Mouse (Mus musculus) heart, adult 8-10 months (tissue): ENCODE data around the gene C8b. TPM values are rescaled to one million over a fixed set of nuclear protein-coding genes. Genes with fewer than 3 reads are reported as not detected.

Source experiments
- DNase-seq: peaks from one replicate; pipeline ENCODE4 v3.0.0; 2022; ENCODE audit warnings: low spot score
- total RNA-seq, 4 experiments: library from RNA; stranded (reverse); gene quantifications; 2 replicates each; pipeline ENCODE4 v1.2.4; 2022

Gene C8b
- not detected for total RNA-seq

DNA sequence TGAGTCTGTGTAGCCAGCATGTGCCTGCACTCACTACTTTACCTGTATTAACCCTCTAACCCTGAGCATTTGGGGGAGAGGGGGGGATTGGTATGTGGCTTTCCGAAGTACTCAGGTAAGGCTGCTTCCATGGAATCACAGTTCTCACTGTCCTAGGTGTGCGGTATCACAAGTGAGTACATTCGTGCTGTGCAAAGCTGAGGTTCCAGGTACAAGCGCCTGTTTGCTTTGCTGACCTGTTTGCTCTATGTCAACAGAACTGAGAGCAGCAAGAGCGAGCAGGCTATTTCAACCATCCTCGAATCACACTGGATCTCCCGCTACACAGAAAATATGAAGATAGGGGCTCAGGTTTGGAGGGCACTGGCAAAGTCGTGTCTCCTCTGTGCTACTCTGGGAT, at the start of gene C8b:
C8b (plus strand) TSS at position 253 of the 400 bp plus-strand sequence.
- DNase-seq, result no peak

DNA sequence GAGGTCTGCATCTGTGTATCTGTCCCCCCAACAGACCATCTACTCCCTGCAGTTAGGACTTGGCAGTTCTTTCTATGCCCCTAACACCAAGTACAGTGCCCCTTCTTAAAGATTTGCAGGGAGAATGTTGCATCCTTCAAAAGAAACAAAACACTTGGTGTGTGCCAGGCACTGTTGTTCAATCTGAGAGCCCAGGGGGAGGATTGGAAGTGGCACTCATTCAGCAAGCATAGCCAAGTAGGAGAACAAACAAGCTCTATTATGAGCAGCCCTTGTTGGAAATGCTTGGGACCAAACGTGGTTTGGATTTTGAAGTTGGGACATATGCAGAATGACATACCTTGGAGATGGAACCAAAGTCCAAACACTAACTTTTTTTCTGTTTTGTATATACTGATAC, 49.6 kb upstream of the C8b start:
- no peak for DNase-seq

DNA sequence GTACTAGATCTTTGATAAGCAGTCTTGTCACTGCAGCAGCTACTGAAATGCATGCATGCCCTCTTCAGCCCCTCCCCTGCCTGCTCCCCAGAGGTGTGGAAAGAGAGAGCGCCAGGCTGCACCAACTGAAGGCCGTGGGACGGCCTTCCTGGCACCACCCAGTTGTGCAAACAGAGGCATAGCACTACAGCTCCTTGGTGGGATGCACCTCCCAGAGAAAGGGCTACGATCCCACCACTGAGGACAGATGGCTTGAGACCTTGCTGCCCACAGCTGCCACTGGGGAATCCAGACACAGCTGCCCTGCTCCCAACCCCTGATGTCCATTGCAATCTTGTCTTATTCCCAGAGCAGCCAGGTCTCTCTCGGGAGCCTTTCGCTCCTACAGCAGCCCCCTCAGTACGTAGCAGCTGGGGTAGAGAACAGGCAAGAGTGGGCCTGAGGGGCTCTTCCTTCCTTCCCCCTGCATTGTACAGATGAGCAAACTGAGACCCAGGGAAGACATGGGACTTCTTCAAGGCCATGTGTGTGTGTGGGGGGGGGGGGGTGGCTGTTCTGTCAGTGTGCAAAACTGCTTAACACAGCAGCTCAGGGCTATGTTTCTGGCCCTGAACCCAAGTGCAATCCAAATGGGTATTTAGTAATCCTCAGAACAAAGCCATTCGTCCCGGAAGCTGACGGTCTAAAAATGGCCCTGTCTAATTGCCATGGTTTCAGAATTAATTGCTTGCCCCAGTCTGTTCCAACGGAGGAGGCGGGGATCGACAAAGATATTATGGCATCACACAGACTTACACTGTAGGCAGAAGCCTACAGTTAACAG, 46.9 kb upstream of the C8b start:
- DNase-seq, result no peak

DNA sequence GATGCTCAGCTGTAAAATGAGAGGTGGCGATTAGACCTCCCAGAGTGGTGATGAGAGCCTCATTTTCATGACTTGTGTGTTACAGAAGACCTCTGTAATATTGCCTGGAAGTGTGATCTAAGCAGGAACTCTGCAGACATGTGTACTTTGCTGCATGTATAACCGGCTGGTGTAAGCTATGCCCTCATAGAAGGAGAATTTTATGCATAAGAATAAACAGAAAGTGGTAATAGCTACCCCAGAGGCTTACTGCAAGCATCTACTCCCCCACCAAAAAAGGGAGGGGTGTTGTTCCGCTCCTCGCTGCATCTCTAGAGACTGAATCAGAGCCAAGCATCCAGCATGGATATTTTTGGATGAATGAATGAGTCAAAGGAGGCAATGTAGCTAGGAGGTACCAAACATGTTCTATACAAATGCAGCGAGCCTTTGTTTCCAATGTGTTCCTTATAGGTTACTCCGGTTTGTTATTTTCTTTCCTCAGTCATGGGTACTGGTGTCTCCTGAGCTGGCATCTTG, 42.5 kb upstream of the C8b start:
- DNase-seq, result no peak

DNA sequence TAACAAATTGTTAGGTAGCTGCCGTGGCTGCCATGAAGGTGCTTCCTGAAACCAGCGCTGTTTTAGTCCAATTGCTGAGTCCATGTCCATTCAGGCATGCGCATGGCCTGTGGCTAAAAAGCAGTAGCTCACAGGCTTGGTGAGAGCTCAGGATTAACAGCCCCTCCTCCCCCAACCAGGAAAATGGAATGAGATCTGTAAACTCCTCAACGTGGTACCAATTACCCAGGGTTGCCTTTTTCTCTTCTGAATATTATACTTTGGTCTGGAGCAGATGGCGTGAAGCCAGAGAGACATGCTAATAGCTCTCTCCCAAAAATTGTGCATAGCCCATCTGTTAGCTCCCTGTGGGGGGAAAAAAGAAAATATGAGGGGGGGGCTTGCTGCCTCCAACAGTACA, 41.9 kb upstream of the C8b start:
- no peak for DNase-seq

DNA sequence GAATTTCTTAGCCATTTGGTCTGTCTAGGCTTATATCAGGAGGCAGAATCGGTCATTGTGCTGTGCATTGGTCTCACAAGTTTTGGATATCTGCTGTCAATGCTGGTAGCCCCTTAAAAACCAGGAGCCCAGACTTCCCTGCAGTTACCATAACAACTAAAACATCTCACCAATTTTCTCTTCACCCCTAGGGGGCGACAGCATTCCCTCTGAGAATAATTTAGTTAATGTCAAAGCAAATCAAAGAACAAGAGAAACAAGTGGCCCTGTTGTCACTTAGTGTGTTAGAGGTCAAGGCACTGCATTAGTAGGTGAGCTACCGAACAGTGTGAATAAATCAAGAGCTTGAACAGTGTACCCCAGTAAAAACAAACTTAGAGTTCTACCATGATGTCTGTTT, 40.4 kb upstream of the C8b start:
- DNase-seq, result no peak

DNA sequence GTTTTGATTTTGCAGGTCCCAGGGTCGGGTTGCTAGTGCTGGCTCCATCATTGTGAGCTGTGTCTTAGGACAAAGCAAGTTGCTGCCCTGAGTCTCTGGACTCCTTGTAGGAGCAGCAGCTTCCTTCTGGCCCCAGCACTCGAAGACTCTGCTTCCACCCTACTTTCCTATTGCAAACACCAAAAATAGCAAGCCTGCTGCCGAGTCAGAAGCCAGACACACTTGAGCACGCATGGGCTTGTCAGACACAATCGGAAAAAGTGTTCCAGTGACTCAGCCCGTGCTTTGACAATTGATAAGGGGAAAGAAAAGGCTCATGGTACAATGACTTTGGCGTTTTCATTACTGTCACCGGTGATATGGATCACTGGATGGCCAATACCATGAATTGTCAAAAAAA, 36.9 kb upstream of the C8b start:
- no peak for DNase-seq

DNA sequence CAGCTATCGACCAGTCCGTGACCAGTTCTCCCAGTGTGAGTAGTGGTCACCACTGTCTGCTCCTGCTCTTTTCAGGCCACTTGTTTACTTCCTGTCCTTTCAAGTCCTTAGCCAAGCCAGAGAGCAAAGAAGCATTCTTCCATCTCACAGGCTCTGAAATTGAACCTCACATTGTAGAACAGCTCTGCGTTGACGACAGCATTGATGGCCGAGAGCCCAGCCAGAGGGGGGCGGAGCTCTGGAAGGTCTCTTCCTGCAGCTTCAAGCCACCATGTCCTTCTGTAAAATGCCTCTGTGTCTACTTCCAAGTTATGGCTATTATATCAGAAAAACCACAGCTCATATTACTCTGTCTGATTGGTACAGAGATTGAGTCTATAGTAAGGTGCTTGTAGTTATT, 19.6 kb upstream of the C8b start:
- DNase-seq, result no peak

DNA sequence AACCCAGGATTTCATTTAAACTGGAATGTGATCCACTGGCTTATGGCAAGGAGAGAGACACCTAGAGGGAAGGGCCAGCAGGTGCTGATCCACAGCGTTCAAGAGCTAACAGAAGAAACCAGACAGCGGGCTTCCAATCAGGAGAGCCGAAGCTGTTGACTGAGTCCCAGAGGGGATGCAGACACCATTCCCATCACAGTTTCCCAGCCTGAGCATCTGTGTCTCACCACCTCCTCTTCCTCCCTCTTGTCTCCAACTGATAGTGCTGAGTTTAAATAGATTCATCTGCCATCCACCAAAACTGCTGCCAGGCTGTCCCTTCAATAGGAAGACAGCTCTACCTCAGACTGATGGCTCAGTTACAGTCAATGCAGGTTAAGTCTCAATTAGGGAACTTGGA, 12.0 kb upstream of the C8b start:
- no peak for DNase-seq

DNA sequence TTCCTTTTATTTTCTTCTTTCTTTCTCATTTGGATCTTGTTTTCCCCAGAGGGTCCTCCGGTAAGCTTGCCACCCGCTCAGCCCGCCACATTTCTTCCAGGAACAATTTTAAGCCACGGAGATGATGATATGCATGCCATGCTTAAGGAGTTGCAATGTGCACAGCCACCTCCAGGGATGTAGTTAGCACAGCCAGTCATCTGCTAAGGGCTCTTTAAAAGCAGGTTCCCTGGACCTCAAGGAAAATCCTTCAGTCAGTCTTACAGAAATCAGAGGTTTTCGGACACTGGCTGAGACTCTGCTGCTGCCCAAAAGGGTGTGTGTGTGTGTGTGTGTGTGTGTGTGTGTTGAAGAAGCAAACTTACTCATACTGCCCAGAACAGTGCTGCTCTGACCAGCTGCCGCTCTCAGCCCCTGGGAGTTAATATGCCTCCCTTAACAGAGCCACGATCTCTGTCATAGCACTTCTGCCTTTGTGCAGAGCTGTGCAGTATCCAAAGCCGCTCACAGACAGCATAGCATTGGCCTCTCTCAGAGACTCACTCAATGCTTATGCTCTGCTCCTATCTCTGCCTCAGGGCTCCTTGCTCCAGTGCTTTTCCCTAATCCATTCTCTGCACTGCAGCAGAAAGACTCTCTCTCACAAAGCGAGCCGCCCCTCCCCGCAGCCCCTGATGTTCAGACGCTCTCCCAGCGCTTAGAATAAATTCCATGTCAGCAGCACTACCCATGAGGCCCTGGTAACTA, 5.1 kb upstream of the C8b start:
- no peak for DNase-seq

DNA sequence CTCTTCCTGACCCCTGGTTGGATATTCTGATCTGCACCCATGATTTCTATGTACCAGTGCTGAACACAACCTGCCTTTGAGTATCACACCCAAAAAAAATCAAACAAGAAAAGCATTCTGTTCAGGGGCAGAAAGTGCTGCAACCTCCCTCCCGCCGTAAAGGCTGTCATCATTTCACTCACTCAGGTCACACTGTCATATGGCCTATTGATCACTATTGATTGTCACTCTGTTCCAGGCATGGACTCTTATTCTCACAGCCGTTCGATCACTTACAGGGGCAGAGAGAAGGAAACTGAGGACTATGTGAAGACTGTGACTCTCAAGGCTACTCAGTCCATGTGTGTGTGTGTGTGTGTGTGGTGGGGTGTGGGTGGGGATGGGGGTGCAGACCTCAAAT, 2.1 kb downstream of the C8b start:
- no peak for DNase-seq

DNA sequence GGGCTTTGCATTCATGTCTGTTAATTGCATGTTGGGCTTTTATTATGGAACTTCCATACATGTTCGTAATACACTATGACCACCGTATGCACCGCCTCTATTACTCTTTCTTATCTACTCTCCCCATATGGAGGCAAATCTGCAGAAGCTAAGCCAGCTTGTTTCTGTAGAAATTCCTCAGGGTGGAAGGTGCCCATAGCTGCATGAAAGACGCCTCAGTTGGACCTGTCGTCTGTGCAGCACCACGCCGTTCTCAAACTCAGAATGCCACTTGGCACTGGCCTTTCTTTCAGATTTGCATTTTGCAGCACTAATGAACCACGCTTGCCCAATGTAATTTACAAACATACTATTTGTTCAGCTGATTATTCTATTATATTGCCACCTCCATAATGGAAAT, 3.5 kb downstream of the C8b start:
- DNase-seq, result no peak

DNA sequence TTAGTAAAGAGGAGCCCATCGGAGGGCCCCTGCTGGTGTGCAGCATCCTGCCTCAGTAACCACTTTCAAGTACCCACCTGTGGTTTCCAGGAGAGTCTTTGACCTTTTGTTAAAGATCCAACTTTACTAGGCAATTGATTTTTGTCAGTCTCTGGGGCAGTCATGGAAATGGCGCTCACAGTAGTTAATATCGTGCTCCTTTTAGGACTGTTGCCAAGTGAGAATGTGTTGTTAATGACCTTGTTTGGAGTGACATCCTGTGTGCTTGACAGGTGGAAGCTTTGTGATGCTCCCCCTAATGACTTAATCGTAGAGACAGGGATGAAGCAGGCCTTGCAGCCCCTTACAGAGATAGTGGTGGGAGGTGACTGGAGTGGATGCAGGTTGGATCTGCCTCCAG, 4.2 kb downstream of the C8b start:
- no peak for DNase-seq

DNA sequence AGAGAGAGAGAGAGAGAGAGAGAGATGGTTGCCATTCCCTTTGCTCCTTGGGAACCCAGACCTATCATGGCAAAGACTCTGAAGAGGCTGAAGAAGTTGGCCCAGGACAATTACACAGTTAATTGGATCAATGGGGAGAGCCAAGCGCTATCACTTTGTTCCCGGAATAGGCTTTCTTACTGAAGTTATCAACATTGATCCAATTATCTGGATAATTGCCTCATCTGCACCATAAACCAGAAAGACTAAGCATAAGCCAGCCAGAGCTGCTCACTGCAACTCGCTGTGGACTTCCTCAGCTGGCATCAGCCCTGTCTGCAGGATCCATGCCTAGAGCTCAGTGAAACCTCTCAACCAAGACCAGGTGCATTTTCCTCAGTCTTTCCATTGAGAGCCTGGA, 9.5 kb downstream of the C8b start:
- DNase-seq, result no peak

DNA sequence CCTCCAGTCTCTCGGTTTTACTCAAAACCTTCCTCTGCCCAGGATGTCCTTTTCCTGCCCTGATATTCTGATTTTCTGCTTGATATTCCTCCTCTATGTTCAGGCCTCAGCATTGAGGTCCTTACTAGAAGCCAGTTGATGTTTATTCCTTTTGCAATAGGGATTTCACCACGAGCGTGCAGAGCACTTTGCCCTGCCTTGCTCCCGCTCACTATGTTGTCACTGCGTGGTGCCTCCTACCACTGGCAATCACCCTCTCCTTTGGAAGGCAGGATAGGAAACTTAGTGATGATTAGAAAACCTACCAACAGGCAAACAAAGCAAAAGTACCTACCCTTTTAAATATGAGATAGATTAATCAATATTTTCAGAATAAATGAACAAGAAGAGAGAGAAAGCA, 13.3 kb downstream of the C8b start:
- DNase-seq, result no peak

DNA sequence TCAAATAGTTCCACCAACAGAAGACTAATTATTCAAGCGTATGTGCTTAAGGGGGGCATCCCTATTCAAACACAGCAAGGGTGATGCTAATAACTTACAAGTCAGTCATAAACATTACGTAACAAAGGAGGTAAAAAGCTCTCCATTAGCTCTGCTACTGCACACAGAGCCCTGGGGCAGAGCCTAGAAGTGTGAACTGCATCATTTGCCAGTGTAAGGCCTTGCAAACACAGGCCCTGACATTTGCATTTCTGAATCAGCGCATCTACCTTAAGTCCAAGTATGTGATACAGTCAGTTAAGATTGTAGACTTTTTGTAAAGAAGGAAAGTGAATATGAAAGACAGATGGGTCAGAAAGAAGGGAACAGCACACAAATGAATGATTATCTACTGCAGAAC, 15.3 kb downstream of the C8b start:
- no peak for DNase-seq

DNA sequence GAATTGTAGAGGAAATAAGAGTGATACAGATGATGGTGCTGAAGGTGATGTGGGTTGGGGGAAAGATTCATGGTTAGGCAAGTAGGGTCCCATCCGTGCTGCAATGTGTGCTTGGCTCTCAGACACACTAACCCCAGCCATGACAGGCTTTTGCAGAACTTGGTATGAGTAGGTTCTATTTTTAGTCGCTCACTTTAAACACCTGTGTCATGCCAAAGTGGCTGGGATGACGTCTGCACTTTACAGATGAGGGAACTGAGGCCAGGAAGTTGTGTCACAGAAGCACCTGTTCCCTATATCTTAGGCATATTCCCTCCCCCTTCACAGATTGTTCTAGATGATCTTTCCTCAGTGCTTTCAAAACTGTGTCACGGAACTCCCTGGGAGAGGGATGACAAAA, 16.2 kb downstream of the C8b start:
- no peak for DNase-seq

DNA sequence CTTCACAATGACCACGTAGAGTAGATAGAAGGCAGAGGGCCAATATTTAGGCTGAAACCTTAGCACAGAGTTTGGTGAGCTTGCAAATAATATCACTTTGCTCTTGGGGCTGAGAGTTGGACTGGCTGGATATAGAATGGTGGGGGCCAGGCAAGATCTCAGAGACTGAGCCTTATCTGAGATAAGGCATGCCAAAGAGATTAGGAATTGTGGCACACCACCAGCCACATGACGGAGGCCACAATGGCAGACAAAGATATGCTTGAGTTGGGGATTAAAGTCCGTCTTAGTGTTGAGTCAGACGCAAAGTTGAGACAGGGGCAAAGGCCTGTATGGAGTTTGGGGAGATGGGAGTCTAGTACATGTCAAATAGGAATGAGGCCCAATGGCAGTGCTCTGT, 26.0 kb downstream of the C8b start:
- no peak for DNase-seq

DNA sequence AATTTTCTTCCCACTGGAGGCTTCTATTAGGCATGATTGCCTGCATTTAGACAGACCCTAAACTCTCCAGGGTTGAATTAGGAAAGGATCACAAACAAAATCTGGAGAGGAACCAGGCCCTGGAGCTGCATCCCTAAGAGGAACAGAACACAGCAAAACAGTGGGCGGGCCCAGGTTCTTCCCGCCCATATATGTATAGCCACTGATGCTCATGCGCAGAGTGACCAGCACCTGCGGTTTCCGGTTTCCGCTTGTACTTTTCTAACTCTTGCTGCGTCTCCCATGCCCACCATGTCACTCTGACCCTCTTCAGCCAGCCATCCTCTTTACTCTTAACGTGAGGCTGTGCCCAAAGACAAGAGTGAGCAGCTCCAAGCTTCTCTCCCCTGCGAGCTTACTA, 32.8 kb downstream of the C8b start:
- no peak for DNase-seq

DNA sequence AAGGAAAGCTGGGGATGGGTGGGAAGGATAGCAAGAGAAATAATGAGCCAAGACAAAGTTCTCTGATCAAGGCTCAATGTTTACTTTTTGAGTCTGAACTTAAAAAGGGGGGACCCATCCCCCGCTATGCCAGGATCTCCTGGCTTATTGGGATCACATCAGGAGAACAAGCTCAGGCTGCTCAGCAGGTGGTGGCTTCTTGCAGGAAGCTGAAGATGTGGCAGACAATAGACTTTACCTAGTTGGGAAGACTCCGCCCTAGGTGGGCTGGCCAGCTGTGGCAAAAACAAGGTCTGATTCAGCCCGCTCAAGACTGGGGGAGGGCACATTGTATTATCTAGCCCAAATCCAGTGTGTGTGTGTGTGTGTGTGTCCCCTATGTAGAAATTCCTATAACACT, 35.5 kb downstream of the C8b start:
- no peak for DNase-seq

DNA sequence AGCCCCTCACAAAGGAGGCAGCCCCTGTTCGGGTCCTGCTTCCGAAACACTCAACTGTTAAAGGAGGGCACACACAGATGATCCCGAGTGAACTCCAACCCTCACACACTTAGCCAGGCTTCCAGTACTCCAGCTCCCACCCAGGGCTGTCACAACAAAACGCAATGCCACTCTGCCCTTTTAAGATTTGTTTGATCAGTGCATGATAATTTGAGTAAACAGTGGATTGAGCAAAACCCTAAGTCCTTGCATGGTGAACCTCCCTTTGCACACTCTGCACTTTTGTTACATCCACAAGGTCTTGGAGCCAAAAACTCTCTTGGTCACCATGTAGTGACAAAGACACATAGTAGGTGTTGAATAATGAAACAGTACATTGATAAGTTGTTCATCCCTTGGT, 38.0 kb downstream of the C8b start:
- no peak for DNase-seq

DNA sequence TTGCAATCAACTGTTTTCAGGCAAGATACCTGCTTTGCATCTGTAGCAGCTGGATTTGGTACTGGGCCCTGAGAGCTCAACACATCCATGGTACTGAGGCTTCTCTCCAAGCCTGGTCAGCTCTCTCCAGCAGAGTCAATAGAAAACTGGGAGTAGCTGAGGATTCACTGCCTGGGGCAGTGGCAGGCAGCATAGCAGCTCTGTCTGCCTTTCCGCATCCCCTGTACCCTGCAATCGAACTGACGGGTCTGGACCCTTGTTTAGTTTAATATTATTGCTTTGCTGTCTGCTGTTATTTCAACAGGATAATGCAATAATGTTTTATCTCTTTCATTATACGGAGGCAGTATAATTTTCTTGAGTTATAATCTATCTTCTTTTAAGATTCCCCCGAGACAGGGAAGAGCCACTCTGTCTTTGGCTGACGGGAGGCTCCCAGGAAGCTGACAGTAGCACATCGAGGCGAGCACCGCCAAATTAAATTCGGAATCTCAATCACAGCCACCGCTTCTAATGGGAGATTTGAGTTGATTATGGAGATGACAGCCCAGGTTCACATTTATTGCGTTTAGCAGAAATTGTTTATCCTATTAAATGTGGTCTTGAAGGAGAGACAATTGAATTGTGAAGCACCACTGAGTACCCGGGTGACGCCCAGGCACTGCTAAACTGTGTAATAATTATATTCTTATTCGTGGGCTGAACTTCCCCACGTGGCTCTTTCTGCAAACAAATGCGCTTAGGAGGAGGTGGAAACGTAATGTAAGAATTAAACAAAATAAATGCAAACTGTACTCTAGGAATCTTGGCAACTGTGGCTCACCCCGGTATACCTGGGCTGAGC, 39.5 kb downstream of the C8b start:
- DNase-seq, result no peak
